Mouse (Mus musculus): ENCODE measurements around the gene Spink8. TPM values are rescaled to one million over a fixed set of nuclear protein-coding genes. Genes with fewer than 3 reads are reported as not detected.

Spink8 gene
- total RNA-seq, 2 experiments from 2014 or later, result not detected

DNA sequence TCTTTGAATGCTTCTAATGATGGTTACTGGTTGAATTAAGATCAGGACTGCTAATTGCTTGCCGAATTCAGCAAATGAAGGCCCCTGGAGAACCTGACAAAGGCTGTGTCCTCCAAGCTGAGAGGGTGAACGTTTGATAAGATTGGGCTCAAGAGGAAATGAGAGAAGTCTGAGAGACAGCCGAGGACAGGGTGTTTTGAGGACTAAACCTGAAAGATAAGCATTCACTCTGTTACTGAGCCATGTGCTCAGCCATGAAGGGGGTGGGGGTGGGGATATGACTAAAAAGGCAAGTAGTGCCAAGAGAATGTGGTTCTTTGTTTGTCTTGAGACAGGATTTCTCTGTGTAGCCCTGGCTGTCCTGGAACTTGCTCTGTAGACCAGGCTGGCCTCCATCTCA lies 51.0 kb downstream of the Spink8 start:
- intact Hi-C loops (cut with DNase I), result loop anchor here (10.0 kb wide), 2 partner anchors 738 to 858 kb away; no protein-coding TSS in a partner anchor
- DNase-seq (ENCODE audit: low spot score), result no peak

DNA sequence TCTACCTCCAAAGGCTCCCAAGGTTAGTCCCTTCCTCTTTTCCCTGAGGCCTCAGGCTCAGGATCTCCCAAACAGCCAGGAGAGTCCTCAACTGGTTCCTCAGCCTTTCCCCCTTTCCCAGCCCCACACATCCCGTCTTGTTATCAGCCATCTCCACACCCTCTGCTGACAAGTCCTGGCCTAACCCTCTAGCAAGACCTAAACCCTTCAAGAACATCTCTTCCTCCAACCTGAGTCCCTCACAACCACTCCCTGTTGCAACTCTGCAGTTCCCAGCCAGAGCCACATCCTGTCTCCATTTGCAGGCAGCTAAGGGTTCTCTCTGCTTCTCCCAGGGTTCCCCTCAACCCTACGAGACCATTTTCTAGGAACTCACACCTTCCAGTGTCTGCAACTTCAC lies 54.1 kb downstream of the Spink8 start:
- no peak for DNase-seq (ENCODE audit: low spot score)
- intact Hi-C loops (cut with DNase I), result loop anchor here (10.0 kb wide), 2 partner anchors 741 to 861 kb away; no protein-coding TSS in a partner anchor

DNA sequence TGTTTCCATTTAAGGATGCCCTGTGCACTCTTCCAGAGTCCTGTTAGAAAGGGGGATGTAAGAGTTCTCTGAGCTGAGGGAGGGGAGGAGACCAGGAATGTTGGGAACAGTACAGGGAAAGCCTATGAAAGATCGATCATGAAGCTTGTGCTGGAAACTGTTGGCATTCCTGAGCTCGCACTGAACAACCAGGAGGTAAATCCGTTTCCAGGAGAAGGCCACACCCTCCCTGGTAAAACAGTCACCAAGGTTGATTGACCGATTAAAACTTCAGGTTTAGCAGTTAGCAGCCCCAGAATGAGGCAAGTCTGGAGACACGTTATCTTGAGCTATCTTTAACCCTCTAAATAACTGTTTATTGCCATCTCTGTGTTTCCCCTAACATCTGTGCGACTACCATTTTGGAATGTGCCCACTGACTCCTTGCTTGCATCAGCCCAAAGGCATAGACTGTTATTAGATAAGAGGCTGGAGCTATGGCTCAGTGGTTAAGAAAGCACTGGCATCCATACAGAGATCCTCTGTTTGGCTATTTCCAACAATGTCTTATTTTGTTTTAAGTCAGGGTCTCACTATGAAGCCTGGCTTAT lies 59.0 kb downstream of the Spink8 start:
- intact Hi-C loops (cut with DNase I), result no loop called here
- DNase-seq (ENCODE audit: low spot score), result no peak

DNA sequence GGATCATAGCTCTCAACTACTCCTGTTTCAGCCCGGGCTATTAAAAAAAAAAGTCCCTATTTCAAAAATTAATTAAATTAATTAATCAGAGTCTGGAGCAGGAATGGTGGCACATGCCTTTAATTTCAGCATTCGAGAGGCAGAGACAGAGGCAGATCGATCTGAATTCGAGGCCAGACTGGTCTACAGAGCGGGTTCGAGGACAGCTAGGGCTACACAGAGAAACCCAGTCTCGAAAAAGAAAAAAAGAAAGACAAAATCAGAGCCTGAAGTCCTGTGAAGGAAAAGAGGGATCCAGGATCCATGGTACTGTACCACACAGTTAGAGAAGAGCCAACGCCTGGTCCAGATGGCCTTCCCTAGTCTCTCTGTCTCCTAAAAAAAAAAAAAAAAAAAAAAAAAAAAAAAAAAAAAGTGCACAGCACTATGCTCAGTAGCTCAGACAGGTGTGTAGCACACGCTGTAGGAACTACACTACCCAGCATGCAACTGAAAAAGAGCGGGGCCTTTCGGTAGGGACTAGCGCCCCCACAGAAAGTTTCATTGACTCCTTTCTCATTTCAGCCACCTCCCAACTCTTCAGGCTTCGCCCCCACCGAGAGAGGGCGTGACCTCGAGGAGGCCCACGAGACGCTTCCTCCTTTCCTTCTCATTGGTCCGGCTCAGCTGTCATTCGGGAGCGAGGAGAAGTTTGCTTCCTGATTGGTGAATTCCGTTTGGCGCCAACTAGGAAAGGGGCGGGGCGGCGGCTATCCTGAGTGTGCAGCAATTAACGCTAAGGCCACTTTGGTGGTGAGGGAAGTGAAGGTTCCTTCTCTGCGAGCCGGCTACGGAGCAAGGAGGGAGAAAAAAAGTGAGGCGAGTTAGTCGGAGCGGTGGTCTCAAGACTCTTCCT lies 63.0 kb downstream of the Spink8 start, which contains the start of gene Cdc25a:
Cdc25a (plus strand) TSS at position 783 of the 895 bp plus-strand sequence.
- DNase-seq (ENCODE audit: low spot score), result peak; percentile 97
- intact Hi-C loops (cut with DNase I), result no loop called here

DNA sequence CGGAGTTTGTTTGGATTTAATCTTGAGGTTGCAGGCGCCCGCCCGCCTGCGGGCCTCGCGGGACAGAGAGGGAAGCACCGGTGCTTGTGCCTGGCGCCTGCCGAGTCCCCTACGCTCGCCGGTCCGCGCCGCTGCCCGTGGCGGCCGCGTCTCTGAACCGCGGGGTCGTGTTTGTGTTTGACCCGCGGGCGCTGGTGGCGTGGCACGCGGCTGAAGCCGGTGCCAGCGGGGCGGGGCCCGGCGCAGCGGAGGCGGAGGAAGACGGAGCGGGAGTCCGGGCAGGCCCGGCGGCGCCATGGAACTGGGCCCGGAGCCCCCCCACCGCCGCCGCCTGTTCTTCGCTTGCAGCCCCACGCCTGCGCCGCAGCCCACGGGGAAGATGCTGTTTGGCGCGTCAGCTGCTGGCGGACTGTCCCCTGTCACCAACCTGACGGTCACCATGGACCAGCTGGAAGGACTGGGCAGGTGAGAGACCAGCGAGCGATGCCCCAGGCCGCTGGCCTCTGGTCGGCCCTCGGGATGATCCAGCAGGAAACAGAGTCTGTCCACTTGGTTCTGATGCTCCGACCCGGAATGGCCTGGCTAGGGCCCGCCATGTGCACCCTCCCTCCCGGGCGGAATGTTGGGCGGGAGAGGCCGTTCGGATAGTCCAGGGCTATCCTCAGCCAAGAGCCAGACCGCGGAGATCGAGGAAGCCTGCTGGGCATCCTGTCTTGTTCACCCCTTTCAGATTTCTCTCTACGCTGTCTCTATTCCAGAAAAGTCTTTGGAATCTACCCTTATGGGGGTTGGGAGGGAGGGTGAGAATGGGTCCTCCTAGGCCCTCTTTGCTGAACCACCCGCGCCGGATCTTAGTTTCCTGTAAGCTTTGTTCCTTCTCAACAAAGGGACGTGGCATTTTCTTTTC lies 63.9 kb downstream of the Spink8 start:
- intact Hi-C loops (cut with DNase I), result no loop called here

More for the DNA sequence above, 63.9 kb downstream of the Spink8 start:
- no peak for DNase-seq (ENCODE audit: low spot score)

Other genes starting within 250 kb of the Spink8 start
- not detected for gene Fbxw15, start 244.0 kb upstream of the Spink8 start, total RNA-seq (2021)
- not detected for gene Fbxw24, start 186.2 kb upstream of the Spink8 start, total RNA-seq (2021)
- gene Fbxw25, start 147.6 kb upstream of the Spink8 start, total RNA-seq (2021), result not detected
- gene Fbxw18, start 109.6 kb upstream of the Spink8 start, total RNA-seq (2021), result not detected
- gene Fbxw26, start 66.2 kb upstream of the Spink8 start, total RNA-seq (2021), result not detected
- not detected for gene Fbxw27, start 21.6 kb upstream of the Spink8 start, total RNA-seq (2021)
- 10 to 100 TPM; 19.5 to 20.1 TPM for gene Nme6, start 20.5 kb downstream of the Spink8 start, total RNA-seq (2021)
- not detected for gene Camp, start 37.3 kb downstream of the Spink8 start, total RNA-seq (2021)
- gene Cdc25a, start 63.3 kb downstream of the Spink8 start, total RNA-seq (2021), result 1 to 10 TPM; 5.1 to 6.1 TPM
- gene Map4, start 119.2 kb downstream of the Spink8 start, total RNA-seq (2021), result 100 to 1,000 TPM; 283 TPM

Measured in heart, postnatal 25 days (tissue).